Comparison of ENCODE assay signal across 22 mouse cellular contexts in genomic region chr7:40738174-40738573, GRCm38 (mm10).
DNase-seq lines count a peak whose midpoint lies in the region; ATAC-seq and TF ChIP-seq lines count a peak whose summit lies in the region.
"Had no signal": no experiment of that assay in that cellular context is flagged by ENCODE, and none has a peak within 500 bp of the region (broad histone marks: within the 10 kb centered on the region; RNA-seq: fewer than 3 reads in every experiment).

No protein-coding gene starts in this region.

- no peak for TF ChIP-seq CTCF in intestine, postnatal 0 days (IDR thresholded peaks at IDR 0.05; ENCODE audit: low read depth)

- peak; percentile 77 for DNase-seq in heart, adult 11 months
- no peak for DNase-seq in heart, postnatal 4 days
- no peak for DNase-seq in frontal cortex, postnatal 36 days (ENCODE audit: low spot score in 2 of 2)
- DNase-seq: adrenal gland, adult 2 months; adrenal gland, adult 8-10 months; adrenal gland, postnatal 10 days; adrenal gland, postnatal 14 days; adrenal gland, postnatal 25 days; adrenal gland, postnatal 36 days; B cell, adult 2 months; cerebellum, adult 11 months; cerebellum, adult 11-12 months had no signal

- ATAC-seq in intestine, embryonic 15.5 days, result peak; percentile 74
- peak; percentile 81; the same call in 1 of the 2 replicates for ATAC-seq in intestine, embryonic 16.5 days
- ATAC-seq in intestine, postnatal 0 days, result peak; percentile 65
- ATAC-seq in forebrain, embryonic 13.5 days, result no peak
- ATAC-seq in hindbrain, embryonic 13.5 days (ENCODE audit: low FRiP score), result no peak
- ATAC-seq: activated CD4-positive, CD25-positive, alpha-beta regulatory T cell, adult 4 months; CD4-positive, CD25-positive, alpha-beta regulatory T cell, adult 4 months; Patski had no signal

- H3K36me3 ChIP-seq in intestine, embryonic 15.5 days, result no peaks in the 10 kb centered on the region
- H3K36me3 ChIP-seq in intestine, embryonic 16.5 days (ENCODE audit: control insufficient read depth, insufficient read depth, low read length), result no peaks in the 10 kb centered on the region
- no peaks in the 10 kb centered on the region for H3K36me3 ChIP-seq in intestine, postnatal 0 days (ENCODE audit: control insufficient read depth, insufficient read depth)
- H3K36me3 ChIP-seq in forebrain, embryonic 13.5 days (ENCODE audit: poor library complexity, severe bottlenecking), result no peaks in the 10 kb centered on the region
- no peaks in the 10 kb centered on the region for H3K36me3 ChIP-seq in hindbrain, embryonic 13.5 days
- H3K36me3 ChIP-seq: G1E had no signal

- no peaks in the 10 kb centered on the region for H3K4me1 ChIP-seq in intestine, embryonic 15.5 days (replicated peaks)
- no peaks in the 10 kb centered on the region for H3K4me1 ChIP-seq in intestine, embryonic 16.5 days (ENCODE audit: control insufficient read depth, insufficient read depth, low read length)
- H3K4me1 ChIP-seq in intestine, postnatal 0 days (replicated peaks; ENCODE audit: control insufficient read depth, insufficient read depth, low read length), result no peaks in the 10 kb centered on the region
- H3K4me1 ChIP-seq in forebrain, embryonic 13.5 days, result peaks cover 8% of the 10 kb centered on the region
- peaks cover 8% of the 10 kb centered on the region; the same call in 1 of the 2 replicates for H3K4me1 ChIP-seq in hindbrain, embryonic 13.5 days (replicated peaks)

- no peak overlapping the region for H3K4me2 ChIP-seq in intestine, embryonic 15.5 days (replicated peaks)
- no peak overlapping the region for H3K4me2 ChIP-seq in intestine, embryonic 16.5 days (ENCODE audit: low read depth, low read length)
- H3K4me2 ChIP-seq in intestine, postnatal 0 days (replicated peaks; ENCODE audit: low read depth), result no peak overlapping the region
- no peak overlapping the region for H3K4me2 ChIP-seq in forebrain, embryonic 13.5 days
- no peak overlapping the region for H3K4me2 ChIP-seq in hindbrain, embryonic 13.5 days

- H3K9me3 ChIP-seq in intestine, embryonic 15.5 days, result no peaks in the 10 kb centered on the region
- H3K9me3 ChIP-seq in intestine, embryonic 16.5 days (ENCODE audit: control insufficient read depth, low read length), result no peaks in the 10 kb centered on the region
- H3K9me3 ChIP-seq in intestine, postnatal 0 days (ENCODE audit: control insufficient read depth), result no peaks in the 10 kb centered on the region
- H3K9me3 ChIP-seq in forebrain, embryonic 13.5 days (replicated peaks), result no peaks in the 10 kb centered on the region
- H3K9me3 ChIP-seq in hindbrain, embryonic 13.5 days, result no peaks in the 10 kb centered on the region

- no peaks in the 10 kb centered on the region for H3K27me3 ChIP-seq in intestine, embryonic 15.5 days (replicated peaks)
- no peaks in the 10 kb centered on the region for H3K27me3 ChIP-seq in intestine, embryonic 16.5 days (replicated peaks; ENCODE audit: control insufficient read depth, insufficient read depth, low read length)
- no peaks in the 10 kb centered on the region for H3K27me3 ChIP-seq in intestine, postnatal 0 days (replicated peaks; ENCODE audit: control insufficient read depth, insufficient read depth, low read length)
- no peaks in the 10 kb centered on the region for H3K27me3 ChIP-seq in forebrain, embryonic 13.5 days
- no peaks in the 10 kb centered on the region for H3K27me3 ChIP-seq in hindbrain, embryonic 13.5 days
- H3K27me3 ChIP-seq: CH12.LX, Patski had no signal

- no peak overlapping the region for H3K4me3 ChIP-seq in intestine, embryonic 15.5 days (replicated peaks)
- no peak overlapping the region for H3K4me3 ChIP-seq in intestine, embryonic 16.5 days (ENCODE audit: low read length)
- no peak overlapping the region for H3K4me3 ChIP-seq in intestine, postnatal 0 days (ENCODE audit: low read depth, low read length)
- no peak overlapping the region for H3K4me3 ChIP-seq in forebrain, embryonic 13.5 days
- no peak overlapping the region for H3K4me3 ChIP-seq in hindbrain, embryonic 13.5 days

- no peak overlapping the region for H3K9ac ChIP-seq in intestine, embryonic 15.5 days
- no peak overlapping the region for H3K9ac ChIP-seq in intestine, embryonic 16.5 days (ENCODE audit: low read depth, low read length)
- H3K9ac ChIP-seq in intestine, postnatal 0 days (ENCODE audit: low read depth, low read length), result no peak overlapping the region
- no peak overlapping the region for H3K9ac ChIP-seq in forebrain, embryonic 13.5 days
- no peak overlapping the region for H3K9ac ChIP-seq in hindbrain, embryonic 13.5 days

- H3K27ac ChIP-seq in intestine, embryonic 15.5 days, result no peak overlapping the region
- H3K27ac ChIP-seq in intestine, embryonic 16.5 days (ENCODE audit: low read length), result no peak overlapping the region
- no peak overlapping the region for H3K27ac ChIP-seq in intestine, postnatal 0 days (ENCODE audit: low read depth, low read length)
- H3K27ac ChIP-seq in forebrain, embryonic 13.5 days, result no peak overlapping the region
- H3K27ac ChIP-seq in hindbrain, embryonic 13.5 days, result no peak overlapping the region

- WGBS in intestine, embryonic 15.5 days, result 82% methylated on average over 3 of the region's 3 CpGs
- WGBS in intestine, embryonic 16.5 days, result 73% methylated on average over 3 of the region's 3 CpGs
- 53% methylated on average over 3 of the region's 3 CpGs for WGBS in intestine, postnatal 0 days
- 93% methylated on average over 3 of the region's 3 CpGs for WGBS in forebrain, embryonic 13.5 days
- 96% methylated on average over 3 of the region's 3 CpGs for WGBS in hindbrain, embryonic 13.5 days

Comparison
In these comparisons a context has a peak if more than half of its experiments do, and no peak if none do; other contexts are left out.
1. ATAC-seq: peak in intestine, embryonic 15.5 days (single experiment), intestine, embryonic 16.5 days (single experiment) and intestine, postnatal 0 days (single experiment); none in forebrain, embryonic 13.5 days (single experiment) and hindbrain, embryonic 13.5 days (single experiment).